Mouse (Mus musculus) CH12.LX (cell line): ENCODE data around the gene Dand5.
A peak's percentile ranks its signal among the peaks of the same experiment; 100 is the strongest.

Source experiments
- CTCF ChIP-seq, 2 experiments: IDR thresholded peaks in 1 of 2; conservative IDR thresholded peaks in 1 of 2; 2 replicates each; pipeline ENCODE4 v1.5.1; 2011 to 2012; ENCODE audit warnings: low read depth in 2 of 2, low read length in 2 of 2, improper control_type of control experiment in 1 of 2, inconsistent platforms in 1 of 2, mild to moderate bottlenecking in 1 of 2, moderate library complexity in 1 of 2
- HCFC1 ChIP-seq: IDR thresholded peaks from 2 replicates; pipeline ENCODE4 v1.6.1; 2012; ENCODE audit warnings: low read depth, mild to moderate bottlenecking, inconsistent platforms, low read length, improper control_type of control experiment
- IRF4 ChIP-seq: IDR thresholded peaks from 2 replicates; pipeline ENCODE4 v1.6.1; 2014; ENCODE audit warnings: low read depth, mild to moderate bottlenecking, inconsistent platforms, low read length, improper control_type of control experiment
- MAFK ChIP-seq: IDR thresholded peaks from 2 replicates; pipeline ENCODE4 v1.6.1; 2011; ENCODE audit warnings: low read length, improper control_type of control experiment; ENCODE audit not compliant: insufficient replicate concordance
- NRF1 ChIP-seq: IDR thresholded peaks from 2 replicates; pipeline ENCODE4 v1.6.1; 2014; ENCODE audit warnings: low read depth, mild to moderate bottlenecking, inconsistent platforms, low read length, improper control_type of control experiment, moderate library complexity
- PAX5 ChIP-seq: IDR thresholded peaks from 2 replicates; pipeline ENCODE4 v1.6.1; 2012; ENCODE audit warnings: low read length, inconsistent platforms, mixed read lengths
- POLR2A ChIP-seq: IDR thresholded peaks from 2 replicates; pipeline ENCODE4 v1.6.1; 2011; ENCODE audit warnings: low read depth, mild to moderate bottlenecking, improper control_type of control experiment, low read length
- POLR2AphosphoS2 ChIP-seq: IDR thresholded peaks from 2 replicates; pipeline ENCODE4 v1.6.1; 2011; ENCODE audit warnings: low read depth, low read length, improper control_type of control experiment
- RAD21 ChIP-seq: IDR thresholded peaks from 2 replicates; pipeline ENCODE4 v1.6.1; 2011; ENCODE audit warnings: low read depth, mild to moderate bottlenecking, low read length, improper control_type of control experiment, moderate library complexity
- UBTF ChIP-seq: IDR thresholded peaks from 2 replicates; pipeline ENCODE4 v1.6.1; 2012; ENCODE audit warnings: low read depth, mild to moderate bottlenecking, inconsistent platforms, low read length, improper control_type of control experiment, moderate library complexity
- USF1 ChIP-seq: IDR thresholded peaks from 2 replicates; pipeline ENCODE4 v1.6.1; 2014; ENCODE audit warnings: low read depth, mild to moderate bottlenecking, inconsistent platforms, low read length, improper control_type of control experiment
- ZNF384 ChIP-seq: IDR thresholded peaks from 2 replicates; pipeline ENCODE4 v1.6.1; 2012; ENCODE audit warnings: low read depth, low read length, improper control_type of control experiment, inconsistent platforms

DNA sequence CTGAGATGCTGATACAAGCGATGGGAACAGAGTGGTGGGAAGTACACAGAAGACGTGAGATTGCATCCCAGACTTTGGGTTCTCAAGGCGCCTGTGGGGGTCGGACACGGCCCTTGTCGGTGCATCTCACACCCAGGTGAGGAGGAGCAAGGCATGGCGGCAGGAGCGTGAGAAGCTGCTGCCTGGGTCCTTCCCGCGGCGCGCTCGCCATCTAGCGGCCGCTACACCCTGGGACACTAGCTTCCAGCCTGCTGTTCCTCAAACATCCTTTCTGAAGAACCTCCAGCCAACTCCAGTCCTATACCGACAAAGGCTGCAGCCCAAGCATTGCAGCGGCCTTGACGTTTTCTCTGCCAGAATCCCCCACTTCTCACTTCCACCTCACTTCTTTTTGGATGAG is 1.0 kb upstream of the Dand5 start:
- TF ChIP-seq CTCF (conservative IDR thresholded peaks at IDR 0.05 in 1 of 2, IDR thresholded peaks at IDR 0.05 in 1 of 2; ENCODE audit: low read depth in 2 of 2, low read length in 2 of 2) = peak; percentile 55 to 88; a peak in 3 of 4 replicates
- TF ChIP-seq POLR2A = no peak
- TF ChIP-seq IRF4 = no peak
- no peak for TF ChIP-seq ZNF384
- TF ChIP-seq NRF1 = 0 out of 2 replicates have a peak, but pooled peaks have one; percentile 17
- TF ChIP-seq PAX5 = no peak
- TF ChIP-seq MAFK = no peak
- no peak for TF ChIP-seq HCFC1
- TF ChIP-seq POLR2AphosphoS2 = no peak
- no peak for TF ChIP-seq USF1
- TF ChIP-seq RAD21 = peak; percentile 66
- no peak for TF ChIP-seq UBTF
